Mouse (Mus musculus): ENCODE data around the gene Ctsq. TPM values are rescaled to one million over a fixed set of nuclear protein-coding genes. Genes with fewer than 3 reads are reported as not detected.
"Not testable (repeated sequence)": the region's sequence is repeated elsewhere in the genome, so short reads cannot be mapped to it uniquely, and the experiment has no call there.

Gene Ctsq
- total RNA-seq (2021): not detected in 2 replicates
- long read RNA-seq: 0 reads

DNA sequence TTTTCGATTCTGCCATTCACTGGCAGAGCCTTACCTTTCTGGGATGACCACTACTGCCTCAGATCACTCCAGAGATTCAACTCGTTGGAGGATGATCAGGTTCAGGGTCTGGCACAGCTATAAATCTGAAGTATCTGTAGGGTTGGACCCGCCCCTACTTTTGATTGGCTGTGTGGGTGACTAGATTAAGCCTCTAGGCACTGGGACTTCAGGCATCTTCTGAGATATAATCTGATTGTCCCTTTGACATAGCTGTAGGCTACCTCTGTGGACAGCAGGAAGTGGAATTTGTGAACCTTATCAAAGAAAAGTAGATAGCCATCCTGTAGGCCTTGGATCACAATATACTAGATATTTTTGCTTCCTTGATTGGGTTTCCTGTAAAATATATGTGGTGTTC is at the start of gene Ctsq:
TSS of gene Ctsq (minus strand) at position 101 of the 400 bp plus-strand sequence.
- no peak for DNase-seq

DNA sequence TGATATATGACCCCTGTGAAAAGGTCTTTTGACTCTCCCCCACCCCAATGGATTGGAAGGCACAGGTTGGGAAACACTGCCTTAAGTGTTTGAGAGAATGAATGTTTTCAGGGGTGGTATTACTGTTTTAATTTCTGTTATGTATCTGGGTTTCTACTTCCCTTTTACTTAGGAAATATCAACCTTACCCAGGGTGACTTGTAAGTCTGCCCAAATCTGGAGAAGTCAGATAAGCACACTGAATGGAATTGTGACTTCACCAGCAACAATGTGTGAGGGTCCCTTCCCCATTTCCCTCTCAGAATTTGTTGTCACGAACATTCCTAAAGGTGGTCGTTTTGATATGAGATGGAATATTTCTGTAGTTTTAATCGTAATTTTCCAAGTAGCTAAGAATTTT is 17.6 kb downstream of the Ctsq start:
- DNase-seq: no peak

DNA sequence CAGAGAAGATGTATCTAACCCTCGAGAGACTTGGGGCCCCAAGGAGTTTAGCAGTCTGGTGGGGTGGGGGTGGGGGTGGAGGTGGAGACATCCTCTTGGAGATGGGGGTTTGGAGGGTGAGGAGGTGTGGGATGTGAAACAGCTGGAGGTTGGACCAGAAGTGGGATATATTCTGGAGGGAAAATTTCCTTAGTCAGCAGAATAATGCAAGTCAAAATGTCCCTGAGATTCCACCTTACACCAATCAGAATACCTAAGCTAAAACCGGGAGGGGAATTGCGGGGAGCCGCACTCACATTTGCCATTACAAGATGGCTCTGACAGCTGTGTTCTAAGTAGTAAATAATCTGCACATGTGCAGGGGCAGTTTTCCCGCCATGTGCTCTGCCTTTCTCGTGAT is 18.6 kb downstream of the Ctsq start:
- no peak for DNase-seq

DNA sequence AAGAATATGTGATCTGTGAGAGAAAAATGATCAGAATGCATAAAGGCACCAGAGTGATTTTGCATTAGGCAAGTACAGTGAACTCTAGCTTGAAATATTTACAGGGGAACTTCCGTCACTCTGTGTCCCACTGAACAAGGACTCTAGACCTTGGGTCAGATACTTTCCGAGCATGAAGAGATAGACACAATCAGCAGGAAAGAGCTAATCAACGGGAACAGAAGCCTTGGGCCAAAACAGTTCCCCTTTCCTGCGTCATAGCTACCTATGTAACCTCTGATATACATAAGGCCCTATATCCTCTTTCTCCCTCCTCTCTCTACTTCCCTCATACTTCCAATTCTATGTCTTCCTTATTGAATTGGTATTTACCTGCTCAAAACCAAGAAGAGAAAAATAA is 30.3 kb downstream of the Ctsq start:
- DNase-seq: no peak

DNA sequence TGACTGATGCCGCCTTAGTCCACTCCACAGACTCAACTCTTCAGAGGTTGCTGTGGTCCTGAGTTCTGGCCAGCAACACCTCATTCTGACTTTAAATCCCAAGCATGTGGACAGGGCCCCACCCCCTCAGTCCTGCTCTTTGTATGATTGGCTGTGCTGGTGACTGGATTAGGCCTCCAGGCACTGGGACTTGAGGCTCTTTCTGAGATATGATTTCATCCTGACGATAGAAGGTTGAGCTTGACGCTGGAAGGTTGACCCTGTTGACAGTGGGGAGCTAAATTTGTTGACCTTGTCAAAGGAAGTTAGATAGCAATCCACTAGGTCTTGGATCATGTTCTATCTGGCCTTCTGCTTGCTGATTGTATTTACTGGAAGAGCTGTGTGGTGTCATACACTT is 34.6 kb downstream of the Ctsq start, which contains the start of gene Ctsj:
TSS of gene Ctsj (minus strand) at position 101 of the 400 bp plus-strand sequence.
- DNase-seq: no peak

DNA sequence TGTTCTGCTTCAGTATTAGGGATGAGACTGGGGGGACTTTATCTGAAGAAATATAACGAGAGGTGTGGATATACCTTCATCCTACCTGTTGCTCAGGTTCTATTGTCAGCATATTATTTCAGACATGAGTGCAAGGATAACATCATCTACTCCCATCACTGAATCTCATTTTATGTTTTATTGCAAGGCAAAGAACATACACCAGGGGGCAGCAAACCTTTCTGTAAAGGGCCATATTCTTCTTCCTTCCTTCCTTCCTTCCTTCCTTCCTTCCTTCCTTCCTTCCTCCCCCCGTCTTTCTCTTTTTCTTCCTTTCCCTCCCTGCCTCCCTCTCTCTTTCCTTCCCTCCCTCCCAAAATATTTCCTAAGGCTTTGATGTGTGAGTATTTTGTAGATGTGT is 42.8 kb downstream of the Ctsq start:
- no peak for DNase-seq

DNA sequence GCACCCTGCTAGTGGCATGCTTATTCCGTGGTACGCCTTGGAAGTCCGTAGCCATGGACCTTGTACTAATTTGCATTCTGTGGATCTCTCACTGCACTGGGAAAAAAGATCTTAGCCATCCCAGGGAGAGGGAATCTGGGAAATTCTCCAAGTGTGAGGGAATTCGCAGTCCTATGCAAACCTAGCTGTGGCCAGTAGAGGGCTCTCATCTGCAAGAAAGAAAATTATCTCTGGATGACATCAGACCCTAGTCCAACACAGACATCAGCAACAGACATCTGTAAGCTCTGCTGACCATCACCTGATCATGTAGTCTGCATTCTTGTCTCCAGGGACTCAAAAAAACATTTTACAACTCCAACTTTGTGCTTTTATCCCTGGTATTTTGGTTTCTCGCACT is 53.5 kb downstream of the Ctsq start:
- DNase-seq: not testable (repeated sequence)

Other genes with a start within 250 kb of the Ctsq start
- not detected in 2 replicates for gene Ctsll3, start 237.8 kb downstream of the Ctsq start, total RNA-seq (2021)
- 177 and 206 TPM in 2 replicates for gene 4930486L24Rik, start 176.2 kb downstream of the Ctsq start, total RNA-seq (2021)
- not detected in 2 replicates for gene Gm49392, start 143.7 kb downstream of the Ctsq start, total RNA-seq (2021)
- 3.2 and 4.0 TPM in 2 replicates for gene Ctla2b, start 143.2 kb downstream of the Ctsq start, total RNA-seq (2021)
- gene Tpbpb, start 135.8 kb downstream of the Ctsq start, total RNA-seq (2021): not detected in 2 replicates
- 1.6 TPM in 1 of 2 replicates, not detected in the other for gene Gm49393, start 105.0 kb downstream of the Ctsq start, total RNA-seq (2021)
- 0.94 TPM in 1 of 2 replicates, not detected in the other for gene Gm49391, start 104.1 kb downstream of the Ctsq start, total RNA-seq (2021)
- gene Ctla2a, start 104.0 kb downstream of the Ctsq start, total RNA-seq (2021): 23.6 and 28.2 TPM in 2 replicates
- gene Tpbpa, start 98.6 kb downstream of the Ctsq start, total RNA-seq (2021): not detected in 2 replicates
- gene Ctsj, start 34.7 kb downstream of the Ctsq start, total RNA-seq (2021): not detected in 2 replicates
- not detected in 2 replicates for gene Ctsr, start 123.6 kb upstream of the Ctsq start, total RNA-seq (2021)
- not detected in 2 replicates for gene Cts6, start 162.8 kb upstream of the Ctsq start, total RNA-seq (2021)
- gene Cts8, start 214.7 kb upstream of the Ctsq start, total RNA-seq (2021): not detected in 2 replicates
- gene Gm49398, start 248.2 kb upstream of the Ctsq start, total RNA-seq (2021): not detected in 2 replicates

Data from adrenal gland, postnatal 25 days (tissue).